Mouse (Mus musculus) layer of hippocampus, adult 11-12 months (tissue): Measurements from ENCODE around the gene Exosc6.
"Not testable (repeated sequence)": the region's sequence is repeated elsewhere in the genome, so short reads cannot be mapped to it uniquely, and the experiment has no call there.

Source experiments
- DNase-seq: peaks from one replicate; pipeline ENCODE4 v3.0.0; 2022; ENCODE audit warnings: low spot score

Gene Exosc6

DNA sequence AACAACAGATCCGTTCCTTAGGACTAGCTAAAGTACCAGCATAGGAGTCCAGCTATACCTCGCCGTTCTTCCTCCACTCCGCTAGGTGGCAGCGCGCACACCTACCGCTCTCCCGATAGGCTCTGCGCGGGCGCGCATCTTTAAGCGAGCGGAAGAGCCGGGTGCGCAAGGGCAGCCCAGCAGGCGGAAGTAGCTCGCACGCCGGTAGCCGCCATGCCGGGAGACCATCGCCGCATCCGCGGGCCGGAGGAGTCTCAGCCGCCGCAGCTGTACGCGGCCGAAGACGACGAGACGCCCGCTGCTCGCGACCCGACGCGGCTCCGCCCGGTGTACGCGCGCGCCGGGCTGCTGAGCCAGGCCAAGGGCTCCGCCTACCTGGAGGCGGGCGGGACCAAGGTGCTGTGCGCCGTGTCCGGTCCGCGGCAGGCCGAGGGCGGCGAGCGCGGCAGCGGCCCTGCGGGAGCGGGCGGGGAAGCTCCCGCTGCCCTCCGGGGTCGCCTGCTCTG is at the start of gene Exosc6:
Gene Exosc6 (plus strand): TSS at position 182 of the 506 bp plus-strand sequence.
- peak; percentile 91 for DNase-seq

DNA sequence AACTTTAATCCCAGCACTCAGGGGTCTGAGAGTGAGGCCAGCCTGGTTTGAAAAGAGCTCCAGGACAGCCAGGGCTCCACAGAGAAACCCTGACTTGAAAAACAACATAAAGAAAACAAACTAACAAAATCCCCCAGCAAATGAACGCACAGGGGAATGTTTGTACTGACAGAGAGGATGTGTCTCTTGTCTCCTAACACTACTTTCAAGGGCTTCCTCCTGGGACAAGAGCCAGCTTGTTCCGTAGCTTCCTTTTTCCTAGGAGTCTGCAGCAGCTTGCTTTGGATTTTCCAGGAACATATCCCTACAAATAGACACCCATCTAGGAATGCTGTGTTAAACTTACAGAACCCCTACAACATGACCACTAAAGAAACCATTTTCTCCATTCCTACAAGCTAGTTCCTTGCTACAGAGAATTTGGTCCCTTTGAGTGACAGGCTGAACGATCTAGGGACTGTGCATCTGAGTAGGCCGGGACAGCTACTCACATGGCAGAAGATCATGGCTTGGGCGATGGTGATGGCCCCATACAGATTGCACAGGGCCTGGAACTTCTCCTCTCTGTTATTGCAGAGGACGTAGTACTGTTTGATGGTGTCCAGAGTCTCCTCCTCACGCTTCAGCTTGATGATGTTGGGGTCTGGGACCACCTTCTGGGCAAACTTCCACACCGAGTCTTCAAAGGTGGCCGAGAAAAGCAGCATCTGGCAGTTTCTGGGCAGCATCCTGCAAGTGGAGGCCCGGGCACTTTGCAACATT is 45.7 kb upstream of the Exosc6 start:
- DNase-seq = not testable (repeated sequence)

DNA sequence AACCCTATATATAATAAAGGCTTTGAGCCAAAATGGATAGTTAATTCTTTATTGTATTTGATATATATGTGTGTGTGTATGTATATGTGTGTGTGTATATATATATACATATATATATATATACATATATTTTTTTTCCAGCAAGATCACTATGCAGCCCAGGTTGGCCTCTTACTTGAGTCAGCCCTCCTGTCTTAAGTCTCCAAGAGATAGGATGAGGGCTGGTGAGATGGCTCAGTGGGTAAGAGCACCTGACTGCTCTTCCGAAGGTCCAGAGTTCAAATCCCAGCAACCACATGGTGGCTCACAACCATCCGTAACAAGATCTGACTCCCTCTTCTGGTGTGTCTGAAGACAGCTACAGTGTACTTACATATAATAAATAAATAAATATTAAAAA is 29.5 kb upstream of the Exosc6 start:
- not testable (repeated sequence) for DNase-seq

DNA sequence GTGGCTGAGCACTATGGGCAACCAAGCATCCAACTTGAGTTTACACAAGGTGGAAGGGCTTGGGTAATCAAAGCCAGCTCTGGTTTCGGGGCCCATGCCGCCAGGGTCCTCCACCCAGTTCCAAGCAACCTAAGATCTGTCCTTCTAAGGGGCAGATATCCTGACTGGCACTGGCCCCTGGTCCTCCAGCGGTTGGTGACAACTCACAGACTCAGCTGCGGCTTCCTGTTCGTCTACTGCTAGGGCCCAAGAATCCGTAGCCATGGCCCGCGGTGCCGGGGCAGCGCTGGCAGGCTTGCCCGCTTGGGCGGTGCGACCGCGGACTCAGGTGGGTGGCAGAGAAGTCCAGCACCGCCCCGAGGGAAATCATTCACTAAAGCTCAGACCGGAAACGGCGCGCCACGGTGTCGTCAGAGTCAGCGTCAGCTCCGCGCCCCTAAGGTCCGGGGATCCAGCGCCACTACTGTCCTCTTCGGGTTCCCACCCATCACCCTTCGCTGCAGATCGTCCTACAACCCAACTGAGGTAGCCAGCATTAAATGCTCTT is 28.7 kb upstream of the Exosc6 start:
- DNase-seq = peak; percentile 88

DNA sequence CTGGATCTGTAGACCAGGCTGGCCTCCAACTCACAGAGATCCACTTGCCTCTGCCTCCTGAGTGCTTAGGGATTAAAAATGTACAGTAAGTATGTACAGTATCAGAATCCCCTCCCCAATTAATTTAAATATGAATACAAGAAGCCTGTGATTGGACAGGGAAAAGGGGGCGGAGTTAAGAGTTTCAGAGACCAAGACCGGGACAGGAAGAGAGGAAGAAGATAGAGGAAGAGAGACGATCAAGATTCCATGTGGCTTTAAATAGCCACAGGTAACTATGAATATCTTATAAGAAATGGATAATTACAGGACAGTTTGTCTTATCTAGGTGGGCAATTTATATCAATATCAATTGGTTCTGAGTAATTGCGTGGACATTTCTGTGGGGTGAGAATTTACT is 26.6 kb upstream of the Exosc6 start:
- no peak for DNase-seq

DNA sequence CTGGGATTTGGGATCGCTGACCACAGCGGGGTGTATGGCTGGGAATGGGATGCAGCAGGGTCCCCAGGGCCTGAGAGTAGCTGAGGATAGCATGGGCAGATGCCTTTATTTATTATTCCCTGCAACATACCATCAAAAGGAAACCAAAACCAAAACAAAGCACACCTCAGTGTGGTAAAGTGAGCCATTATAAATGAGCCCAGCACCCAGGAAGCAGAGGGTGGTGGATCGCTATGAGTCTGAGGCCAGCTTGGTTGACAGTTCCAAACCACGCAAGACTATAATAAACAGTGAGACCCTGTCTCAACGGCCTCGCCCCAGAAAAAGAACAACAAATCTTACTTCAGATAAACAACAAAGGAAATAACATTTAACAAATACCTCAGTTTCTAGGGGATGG is 26.1 kb upstream of the Exosc6 start:
- no peak for DNase-seq

GRCm38 (mm10) chr8:111031572-111031971 is 24.6 kb upstream of the Exosc6 start, which contains the start of gene Ddx19b:
Gene Ddx19b, minus strand, starts transcription at chr8:111031751.
- DNase-seq = no peak

DNA sequence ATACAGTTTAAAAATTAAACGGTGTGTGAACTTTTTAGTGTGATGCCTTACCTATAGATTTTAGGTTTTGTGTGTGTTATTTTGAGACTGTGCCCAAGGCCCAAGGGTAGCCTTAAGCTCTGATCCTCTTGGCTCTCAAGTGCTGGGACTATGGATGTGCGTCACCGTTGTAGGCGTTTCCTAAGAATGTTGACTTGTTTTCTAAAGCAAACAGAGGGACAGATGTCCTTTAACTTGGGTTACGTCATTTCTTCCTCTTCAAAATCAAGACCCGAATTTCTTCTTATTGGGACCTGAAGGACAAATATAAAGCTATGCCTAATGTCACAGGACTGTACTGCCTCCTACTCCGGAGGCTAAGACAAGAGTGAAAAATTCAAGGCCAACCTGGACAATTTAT is 23.2 kb upstream of the Exosc6 start, which contains the start of gene Aars:
Gene Aars (plus strand): TSS at position 229 of the 400 bp plus-strand sequence.
- no peak for DNase-seq

- peak; percentile 99 for DNase-seq
Measured at GRCm38 (mm10) chr8:111033482-111034215, 22.5 kb upstream of the Exosc6 start.

DNA sequence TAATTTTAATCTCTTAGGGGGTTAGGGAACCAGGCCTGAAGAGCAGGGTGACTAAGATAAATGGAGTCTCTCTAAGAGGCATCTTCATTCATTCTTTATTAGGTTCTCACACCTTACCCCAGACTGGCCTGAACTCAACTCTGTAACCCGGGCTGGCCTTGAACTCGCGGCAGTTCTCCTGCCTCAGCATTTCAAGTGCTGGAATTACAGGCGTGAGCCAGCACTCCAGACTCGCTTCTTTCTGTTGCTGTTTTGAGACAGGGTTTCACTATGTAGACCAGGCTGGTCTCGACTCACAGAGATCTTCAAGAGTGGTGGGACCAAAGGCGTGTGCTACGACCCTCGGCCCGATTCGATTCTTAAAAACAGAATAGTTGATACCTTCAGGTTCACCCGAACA is 21.9 kb upstream of the Exosc6 start:
- DNase-seq = no peak

- DNase-seq = no peak
Measured at GRCm38 (mm10) chr8:111036591-111036990, 19.5 kb upstream of the Exosc6 start.

DNA sequence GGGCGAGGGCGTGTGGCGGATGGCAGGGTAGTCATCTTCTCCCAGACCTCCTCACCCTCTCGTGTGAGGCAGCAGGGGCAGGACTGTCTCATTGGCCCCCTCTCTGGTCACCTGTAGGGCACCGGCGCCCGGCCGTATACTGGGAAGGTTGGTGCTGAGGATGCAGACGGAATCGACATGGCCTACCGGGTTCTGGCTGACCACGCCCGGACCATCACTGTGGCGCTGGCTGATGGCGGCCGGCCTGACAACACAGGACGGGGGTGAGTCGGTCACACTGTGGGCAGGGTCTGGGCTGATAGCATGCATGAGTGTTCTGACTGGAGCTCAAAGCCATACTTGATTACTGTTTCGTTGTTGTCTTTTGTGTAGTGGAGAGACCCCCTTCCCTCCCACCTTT is 13.6 kb upstream of the Exosc6 start:
- DNase-seq = no peak

GRCm38 (mm10) chr8:111044003-111044734 is 12.0 kb upstream of the Exosc6 start:
- DNase-seq = no peak

DNA sequence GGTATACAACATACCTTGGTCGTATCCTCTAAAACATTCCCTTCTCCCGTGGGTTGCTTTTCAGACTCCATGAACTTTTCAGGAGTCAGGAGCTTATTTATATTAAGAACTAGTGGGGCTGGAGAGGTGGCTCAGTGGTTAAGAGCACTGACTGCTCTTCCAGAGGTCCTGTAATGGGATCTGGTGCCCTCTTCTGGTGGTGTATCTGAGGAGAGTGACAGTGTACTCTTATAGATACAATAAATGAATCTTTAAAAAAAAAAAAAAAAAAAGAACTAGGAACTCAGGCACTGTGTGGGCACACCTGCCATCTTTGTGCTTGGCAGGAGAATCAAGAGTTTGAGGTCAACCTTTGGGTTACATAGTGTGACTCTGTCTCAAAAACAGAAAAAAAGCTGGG is 7.4 kb upstream of the Exosc6 start:
- no peak for DNase-seq

DNA sequence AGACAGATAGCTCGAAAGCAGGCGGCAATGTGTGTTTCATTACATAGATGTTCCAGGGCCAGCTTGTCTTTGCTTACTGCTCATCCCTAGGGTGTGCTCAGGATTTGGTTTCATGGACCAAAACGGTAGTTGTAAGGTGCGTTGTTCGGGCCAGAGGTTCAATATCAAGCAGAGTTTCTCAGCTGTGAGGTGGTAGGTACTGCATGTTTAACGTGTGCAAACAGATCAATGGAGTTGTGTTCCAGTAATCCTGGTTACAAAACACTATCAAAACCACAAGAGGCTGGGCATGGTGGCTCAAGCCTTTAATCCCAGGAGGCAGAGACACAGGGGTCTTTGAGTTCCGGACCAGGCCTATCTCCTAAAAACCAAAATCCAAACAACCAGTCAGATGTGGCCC is 7.0 kb upstream of the Exosc6 start:
- no peak for DNase-seq

DNA sequence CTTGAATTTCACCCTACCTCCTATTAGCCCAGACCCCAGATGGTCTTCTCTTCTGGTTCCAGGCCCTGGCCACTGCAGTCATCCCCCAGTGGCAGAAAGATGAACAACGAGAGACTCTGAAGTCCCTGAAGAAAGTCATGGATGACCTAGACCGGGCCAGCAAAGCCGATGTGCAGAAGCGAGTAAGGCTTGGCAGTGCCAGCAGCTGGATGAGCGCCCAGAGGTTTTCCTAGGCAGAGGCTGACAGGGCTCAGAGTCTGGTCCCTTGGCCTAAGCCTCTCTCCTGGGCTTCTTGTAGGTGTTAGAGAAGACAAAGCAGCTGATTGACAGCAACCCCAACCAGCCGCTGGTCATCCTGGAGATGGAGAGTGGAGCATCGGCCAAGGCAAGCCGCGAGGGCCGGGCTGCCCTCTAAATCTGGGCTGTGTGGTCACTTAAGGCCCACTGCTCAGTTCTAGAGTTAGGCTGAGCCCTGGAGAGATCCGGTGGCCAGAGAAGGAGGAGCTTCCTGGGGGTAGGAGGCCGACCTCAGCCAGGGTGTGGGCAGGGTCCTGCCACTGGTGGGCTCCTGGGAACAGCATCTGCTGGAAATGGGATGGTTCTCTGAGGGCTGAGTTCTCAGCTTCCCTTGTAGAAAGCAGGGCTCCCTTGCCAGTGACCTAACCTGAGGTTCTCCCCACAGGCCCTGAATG is 2.2 kb upstream of the Exosc6 start:
- no peak for DNase-seq

DNA sequence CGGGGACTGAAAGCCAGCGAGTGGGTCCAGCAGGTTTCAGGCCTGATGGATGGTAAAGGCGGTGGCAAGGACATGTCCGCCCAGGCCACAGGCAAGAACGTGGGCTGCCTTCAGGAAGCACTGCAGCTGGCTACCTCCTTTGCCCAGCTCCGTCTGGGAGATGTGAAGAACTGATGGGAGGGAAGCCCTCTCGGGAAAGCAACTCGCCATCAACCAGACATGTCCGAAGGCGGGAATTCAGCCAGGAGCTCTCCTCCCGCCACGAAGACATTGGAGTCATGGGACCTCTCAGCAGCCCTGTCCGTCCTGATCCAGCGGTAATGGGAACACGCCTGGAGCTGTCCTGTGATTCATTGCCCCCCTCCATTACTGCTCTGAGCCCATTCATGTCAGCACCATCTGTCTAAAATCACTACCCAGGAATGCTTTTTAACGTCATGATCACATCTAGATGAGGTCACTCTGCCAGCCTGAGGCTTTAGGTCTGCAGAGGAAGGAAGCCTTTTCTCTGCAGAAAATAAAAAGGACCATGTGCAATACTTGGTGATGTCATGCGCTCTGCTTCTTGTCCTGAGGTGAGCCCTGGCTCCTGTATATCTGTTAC is 1.0 kb upstream of the Exosc6 start:
- DNase-seq = no peak

GRCm38 (mm10) chr8:111055661-111056060 is 478 bp upstream of the Exosc6 start:
- DNase-seq = no peak

GRCm38 (mm10) chr8:111056691-111057293 is 653 bp downstream of the Exosc6 start:
- DNase-seq = no peak

GRCm38 (mm10) chr8:111058946-111059572 is 2.9 kb downstream of the Exosc6 start:
- no peak for DNase-seq
